Comparison of ENCODE assay signal across 9 mouse cellular contexts in genomic region chr2:93327915-93328555, GRCm38 (mm10). TPM values are rescaled to one million over a fixed set of nuclear protein-coding genes. Genes with fewer than 3 reads are reported as not detected.
DNase-seq lines count a peak whose midpoint lies in the region; ATAC-seq and TF ChIP-seq lines count a peak whose summit lies in the region.
"Had no signal": no experiment of that assay in that cellular context is flagged by ENCODE, and none has a peak within 500 bp of the region (broad histone marks: within the 10 kb centered on the region; RNA-seq: fewer than 3 reads in every experiment).

No protein-coding gene starts in this region.

- peak; percentile 37 for DNase-seq in kidney, postnatal 14 days
- no peak for DNase-seq in kidney, adult 2 months
- peak; percentile 66 to 74 for DNase-seq in cerebellum, adult 2 months
- peak; percentile 50 for DNase-seq in forebrain, embryonic 14.5 days (ENCODE audit: low spot score)
- DNase-seq in kidney, adult 18-20 months, result no peak
- DNase-seq: lung, adult 2 months had no signal

- no peak for TF ChIP-seq CTCF in kidney, adult 2 months (conservative IDR thresholded peaks at IDR 0.05; ENCODE audit: insufficient read depth, insufficient read length, low read depth, low read length)
- TF ChIP-seq CTCF in cerebellum, adult 2 months (IDR thresholded peaks at IDR 0.05; ENCODE audit: borderline replicate concordance, insufficient read depth, low read depth, low read length), result no peak

- WGBS in kidney, adult 2 months, result 78% methylated on average over 7 of the region's 7 CpGs
- 18% methylated on average over 7 of the region's 7 CpGs for WGBS in cerebellum, adult 2 months
- WGBS in forebrain, embryonic 14.5 days, result 70% methylated on average over 7 of the region's 7 CpGs
- 78% methylated on average over 7 of the region's 7 CpGs for WGBS in midbrain, embryonic 13.5 days
- WGBS in liver, embryonic 12.5 days (ENCODE audit: insufficient replicate concordance), result 72% methylated on average over 7 of the region's 7 CpGs

- TF ChIP-seq POLR2A in kidney, adult 2 months (IDR thresholded peaks at IDR 0.05; ENCODE audit: low read depth, low read length), result no peak
- no peak for TF ChIP-seq POLR2A in cerebellum, adult 2 months (IDR thresholded peaks at IDR 0.05; ENCODE audit: borderline replicate concordance, insufficient read depth, low read length)

- peaks cover 7% of the 10 kb centered on the region for H3K4me1 ChIP-seq in kidney, adult 2 months (ENCODE audit: control insufficient read depth, insufficient read depth, low read length)
- peaks cover 37% of the 10 kb centered on the region for H3K4me1 ChIP-seq in cerebellum, adult 2 months (ENCODE audit: control insufficient read depth, insufficient read depth, low read length)
- peaks cover 29% of the 10 kb centered on the region for H3K4me1 ChIP-seq in forebrain, embryonic 14.5 days (ENCODE audit: control insufficient read depth, insufficient read depth, low read length)
- H3K4me1 ChIP-seq in midbrain, embryonic 13.5 days (replicated peaks), result peaks cover 79% of the 10 kb centered on the region
- peaks cover 7% of the 10 kb centered on the region; the same call in 1 of the 2 replicates for H3K4me1 ChIP-seq in liver, embryonic 12.5 days

- H3K4me2 ChIP-seq in forebrain, embryonic 14.5 days (ENCODE audit: low read length), result no peak overlapping the region
- no peak overlapping the region for H3K4me2 ChIP-seq in midbrain, embryonic 13.5 days (replicated peaks)
- H3K4me2 ChIP-seq in liver, embryonic 12.5 days, result no peak overlapping the region

- no peak overlapping the region for H3K4me3 ChIP-seq in kidney, adult 2 months (ENCODE audit: insufficient read depth, low read depth, low read length)
- no peak overlapping the region for H3K4me3 ChIP-seq in cerebellum, adult 2 months (replicated peaks; ENCODE audit: insufficient read depth, low read depth, low read length)
- H3K4me3 ChIP-seq in forebrain, embryonic 14.5 days (ENCODE audit: low read depth, low read length), result no peak overlapping the region
- H3K4me3 ChIP-seq in midbrain, embryonic 13.5 days (replicated peaks), result no peak overlapping the region
- no peak overlapping the region for H3K4me3 ChIP-seq in liver, embryonic 12.5 days

- H3K9ac ChIP-seq in forebrain, embryonic 14.5 days (ENCODE audit: low read length), result peak overlapping the region; percentile 29; the same call in 1 of the 2 replicates
- H3K9ac ChIP-seq in midbrain, embryonic 13.5 days (replicated peaks), result no peak overlapping the region
- no peak overlapping the region for H3K9ac ChIP-seq in liver, embryonic 12.5 days

- H3K27me3 ChIP-seq in kidney, adult 2 months (replicated peaks; ENCODE audit: control insufficient read depth, insufficient read depth, low read length), result no peaks in the 10 kb centered on the region
- H3K27me3 ChIP-seq in cerebellum, adult 2 months (ENCODE audit: control insufficient read depth, insufficient read depth, low read length), result no peaks in the 10 kb centered on the region
- H3K27me3 ChIP-seq in forebrain, embryonic 14.5 days (replicated peaks; ENCODE audit: control insufficient read depth, insufficient read depth, low read length), result no peaks in the 10 kb centered on the region
- no peaks in the 10 kb centered on the region for H3K27me3 ChIP-seq in midbrain, embryonic 13.5 days
- peaks cover 17% of the 10 kb centered on the region; the same call in 1 of the 2 replicates for H3K27me3 ChIP-seq in liver, embryonic 12.5 days (replicated peaks)

- peak; percentile 49; the same call in 1 of the 2 replicates for ATAC-seq in forebrain, embryonic 14.5 days
- ATAC-seq in midbrain, embryonic 13.5 days, result no peak; the same call in 1 of the 2 replicates
- no peak for ATAC-seq in liver, embryonic 12.5 days

- no peaks in the 10 kb centered on the region for H3K9me3 ChIP-seq in forebrain, embryonic 14.5 days (replicated peaks; ENCODE audit: control insufficient read depth, low read length)
- H3K9me3 ChIP-seq in midbrain, embryonic 13.5 days, result no peaks in the 10 kb centered on the region
- no peaks in the 10 kb centered on the region for H3K9me3 ChIP-seq in liver, embryonic 12.5 days (replicated peaks)

- no peak overlapping the region for H3K27ac ChIP-seq in kidney, adult 2 months (ENCODE audit: insufficient read depth, low read depth, low read length)
- H3K27ac ChIP-seq in cerebellum, adult 2 months (ENCODE audit: insufficient read depth, low read length), result peak overlapping the region; percentile 41; the same call in 1 of the 2 replicates
- H3K27ac ChIP-seq in forebrain, embryonic 14.5 days (ENCODE audit: low read depth, low read length), result peak overlapping the region; percentile 48; the same call in 1 of the 2 replicates
- peak overlapping the region; percentile 41; the same call in 1 of the 2 replicates for H3K27ac ChIP-seq in midbrain, embryonic 13.5 days
- H3K27ac ChIP-seq in liver, embryonic 12.5 days, result no peak overlapping the region

- no peaks in the 10 kb centered on the region for H3K36me3 ChIP-seq in kidney, adult 2 months (ENCODE audit: control insufficient read depth, insufficient read depth, low read length)
- 0 out of 2 replicates have a peak, but pooled peaks cover 4% of the 10 kb centered on the region for H3K36me3 ChIP-seq in forebrain, embryonic 14.5 days (ENCODE audit: control insufficient read depth, insufficient read depth, low read length)
- H3K36me3 ChIP-seq in midbrain, embryonic 13.5 days, result no peaks in the 10 kb centered on the region
- H3K36me3 ChIP-seq in liver, embryonic 12.5 days, result no peaks in the 10 kb centered on the region
- H3K36me3 ChIP-seq: G1E had no signal

RNA-seq across cellular contexts. Expression of gene Tspan18, which starts 6.3 kb away (rescaled TPM):
- polyA plus RNA-seq in kidney, adult 2 months (2012; rRNA removed), result 18.9 and 20.9 TPM in 2 replicates
- polyA plus RNA-seq in cerebellum, adult 2 months (2012; rRNA removed), result 11.3 and 13.1 TPM in 2 replicates
- 15.6 and 17.3 TPM in 2 replicates for polyA plus RNA-seq in forebrain, embryonic 14.5 days (2014; fragmentation: Nextera tagmentation; extraction: Ambion mirVana)
- polyA plus RNA-seq in midbrain, embryonic 13.5 days (2015; fragmentation: Nextera tagmentation; extraction: Ambion mirVana), result 24.9 and 31.2 TPM in 2 replicates
- 6.2 and 6.4 TPM in 2 replicates for polyA plus RNA-seq in liver, embryonic 12.5 days (2016; fragmentation: Nextera tagmentation; extraction: Ambion mirVana)

Comparison
In these comparisons a context has a peak if more than half of its experiments do, and no peak if none do; other contexts are left out.
1. DNase-seq: peak in kidney, postnatal 14 days (single experiment), cerebellum, adult 2 months (2 of 2) and forebrain, embryonic 14.5 days (single experiment); none in kidney, adult 2 months (single experiment) and kidney, adult 18-20 months (single experiment).
2. H3K27ac ChIP-seq: peak in cerebellum, adult 2 months (single experiment), forebrain, embryonic 14.5 days (single experiment) and midbrain, embryonic 13.5 days (single experiment); none in kidney, adult 2 months (single experiment) and liver, embryonic 12.5 days (single experiment).